Mouse (Mus musculus): Measurements from ENCODE around the gene Tnpo1. TPM values are rescaled to one million over a fixed set of nuclear protein-coding genes. Genes with fewer than 3 reads are reported as not detected.

The Tnpo1 gene
- polyA plus RNA-seq, 2 experiments, result 10.5 to 13.6 TPM

DNA sequence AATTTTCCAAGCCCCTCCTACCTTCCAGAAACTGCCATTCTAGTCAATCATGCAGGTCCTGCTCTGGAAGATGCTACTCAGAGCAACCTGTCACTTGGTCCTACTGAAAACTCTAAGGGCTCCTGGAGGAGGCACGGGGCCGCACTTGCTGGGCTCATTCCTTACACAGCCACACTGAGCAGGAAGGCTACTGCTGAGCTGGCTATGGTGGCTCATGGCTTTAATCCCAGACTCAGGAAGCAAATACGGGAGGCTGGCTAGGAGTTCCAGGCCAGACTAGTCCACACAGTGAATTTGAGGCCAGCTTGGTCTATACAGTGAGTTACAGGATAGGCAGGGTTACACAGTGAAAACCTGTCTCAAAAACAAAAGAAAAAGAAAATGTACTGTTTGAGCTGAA lies 15.4 kb downstream of the Tnpo1 start:
- Histone ChIP-seq H3K9me3 (ENCODE audit: control insufficient read depth, low read length) (no peaks in the 10 kb centered on the region), H3K36me3 (replicated peaks; ENCODE audit: control insufficient read depth, insufficient read depth, low read depth) (no peaks in the 10 kb centered on the region), H3K27me3 (ENCODE audit: control insufficient read depth, insufficient read depth, low read length) (no peaks in the 10 kb centered on the region), H3K27ac (no peak overlapping the region), H3K4me1 (replicated peaks; ENCODE audit: control insufficient read depth in 2 of 2, insufficient read depth in 2 of 2, low read length in 1 of 2) (peaks cover 3 to 16% of the 10 kb centered on the region in 2 experiments; a peak in 3 of 4 replicates), H3K4me2 (ENCODE audit: low read depth) (no peak overlapping the region), H3K9ac (replicated peaks) (no peak overlapping the region), H3K4me3 (ENCODE audit: insufficient read depth in 1 of 2, low read depth in 2 of 2, low read length in 2 of 2) (no peak overlapping the region)
- WGBS (ENCODE audit: insufficient replicate concordance), result 86% methylated on average over 3 of the region's 3 CpGs
- ATAC-seq (ENCODE audit: insufficient read depth) (no peak), DNase-seq (ENCODE audit: low read depth in 3 of 3, low spot score in 3 of 3) (no peak)
- no peak for TF ChIP-seq EP300 (IDR thresholded peaks at IDR 0.05; ENCODE audit: low read depth)
- no peak for TF ChIP-seq CTCF (IDR thresholded peaks at IDR 0.05; ENCODE audit: low read depth)

- DNase-seq (ENCODE audit: low read depth in 3 of 3, low spot score in 3 of 3) (no peak), ATAC-seq (ENCODE audit: insufficient read depth) (no peak)
- Histone ChIP-seq H3K9ac (replicated peaks) (no peak overlapping the region), H3K36me3 (replicated peaks; ENCODE audit: control insufficient read depth, insufficient read depth, low read depth) (no peaks in the 10 kb centered on the region; the same call in 1 of the 2 replicates), H3K27me3 (ENCODE audit: control insufficient read depth, insufficient read depth, low read length) (no peaks in the 10 kb centered on the region), H3K4me1 (replicated peaks; ENCODE audit: control insufficient read depth in 2 of 2, insufficient read depth in 2 of 2, low read length in 1 of 2) (peaks cover 0 to 10% of the 10 kb centered on the region in 2 experiments; a peak in 2 of 4 replicates), H3K4me3 (ENCODE audit: insufficient read depth in 1 of 2, low read depth in 2 of 2, low read length in 2 of 2) (no peak overlapping the region), H3K27ac (no peak overlapping the region), H3K9me3 (ENCODE audit: control insufficient read depth, low read length) (no peaks in the 10 kb centered on the region), H3K4me2 (ENCODE audit: low read depth) (no peak overlapping the region)
- TF ChIP-seq EP300 (IDR thresholded peaks at IDR 0.05; ENCODE audit: low read depth) (no peak), CTCF (IDR thresholded peaks at IDR 0.05; ENCODE audit: low read depth) (no peak)
- WGBS (ENCODE audit: insufficient replicate concordance), result 75% methylated on average over 2 of the region's 2 CpGs
Measured at GRCm38 (mm10) chr13:98904608-98905007, 21.6 kb downstream of the Tnpo1 start.

- WGBS (ENCODE audit: insufficient replicate concordance), result 52% methylated on average over 8 of the region's 8 CpGs
- H3K9me3 ChIP-seq (ENCODE audit: control insufficient read depth, low read length), result no peaks in the 10 kb centered on the region
- no peak overlapping the region for H3K4me2 ChIP-seq (ENCODE audit: low read depth)
- ATAC-seq (ENCODE audit: insufficient read depth) (no peak), DNase-seq (ENCODE audit: low read depth in 3 of 3, low spot score in 3 of 3) (no peak)
- no peaks in the 10 kb centered on the region; the same call in 1 of the 2 replicates for H3K36me3 ChIP-seq (replicated peaks; ENCODE audit: control insufficient read depth, insufficient read depth, low read depth)
- peaks cover 0 to 12% of the 10 kb centered on the region in 2 experiments; a peak in 2 of 4 replicates for H3K4me1 ChIP-seq (replicated peaks; ENCODE audit: control insufficient read depth in 2 of 2, insufficient read depth in 2 of 2, low read length in 1 of 2)
- H3K9ac ChIP-seq (replicated peaks), result no peak overlapping the region; the same call in 1 of the 2 replicates
- TF ChIP-seq EP300 (IDR thresholded peaks at IDR 0.05; ENCODE audit: low read depth) (no peak), CTCF (IDR thresholded peaks at IDR 0.05; ENCODE audit: low read depth) (no peak)
- no peaks in the 10 kb centered on the region for H3K27me3 ChIP-seq (ENCODE audit: control insufficient read depth, insufficient read depth, low read length)
- H3K27ac ChIP-seq, result no peak overlapping the region
- no peak overlapping the region for H3K4me3 ChIP-seq (ENCODE audit: insufficient read depth in 1 of 2, low read depth in 2 of 2, low read length in 2 of 2)
Measured at GRCm38 (mm10) chr13:98902366-98903025, 23.7 kb downstream of the Tnpo1 start.

- Histone ChIP-seq H3K4me2 (ENCODE audit: low read depth) (no peak overlapping the region), H3K27ac (no peak overlapping the region), H3K27me3 (ENCODE audit: control insufficient read depth, insufficient read depth, low read length) (no peaks in the 10 kb centered on the region), H3K4me1 (replicated peaks; ENCODE audit: control insufficient read depth in 2 of 2, insufficient read depth in 2 of 2, low read length in 1 of 2) (peaks cover 11 to 30% of the 10 kb centered on the region in 2 experiments), H3K4me3 (ENCODE audit: insufficient read depth in 1 of 2, low read depth in 2 of 2, low read length in 2 of 2) (no peak overlapping the region), H3K9me3 (ENCODE audit: control insufficient read depth, low read length) (no peaks in the 10 kb centered on the region), H3K9ac (replicated peaks) (no peak overlapping the region), H3K36me3 (replicated peaks; ENCODE audit: control insufficient read depth, insufficient read depth, low read depth) (no peaks in the 10 kb centered on the region; the same call in 1 of the 2 replicates)
- no peak for ATAC-seq (ENCODE audit: insufficient read depth)
- TF ChIP-seq EP300 (IDR thresholded peaks at IDR 0.05; ENCODE audit: low read depth) (no peak), CTCF (IDR thresholded peaks at IDR 0.05; ENCODE audit: low read depth) (no peak)
- WGBS (ENCODE audit: insufficient replicate concordance), result 55% methylated on average over 3 of the region's 3 CpGs
- DNase-seq (ENCODE audit: low read depth in 3 of 3, low spot score in 3 of 3), result no peak
Measured at GRCm38 (mm10) chr13:98899550-98899949, 26.6 kb downstream of the Tnpo1 start.

DNA sequence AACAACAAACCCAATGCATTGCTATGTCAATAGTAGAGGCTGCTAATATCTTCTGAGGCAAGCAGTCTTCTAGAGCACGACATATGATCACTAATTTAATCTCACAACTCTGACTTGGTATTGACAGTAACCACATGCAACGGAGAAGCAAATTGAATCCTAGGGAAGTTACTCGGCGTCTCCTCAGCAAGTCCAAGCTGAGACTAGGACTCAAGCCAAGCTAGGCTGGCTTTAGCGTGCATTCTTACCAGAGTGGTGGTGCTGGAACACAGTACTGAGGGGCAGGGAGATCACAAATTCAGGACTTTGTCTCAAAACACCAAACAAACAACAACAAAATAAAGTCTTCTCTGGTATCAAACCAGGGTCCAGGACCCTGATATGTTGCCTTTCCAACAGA lies 28.6 kb downstream of the Tnpo1 start:
- no peak overlapping the region for H3K9ac ChIP-seq (replicated peaks)
- TF ChIP-seq EP300 (IDR thresholded peaks at IDR 0.05; ENCODE audit: low read depth), result no peak
- TF ChIP-seq CTCF (IDR thresholded peaks at IDR 0.05; ENCODE audit: low read depth), result no peak
- H3K4me3 ChIP-seq (ENCODE audit: insufficient read depth in 1 of 2, low read depth in 2 of 2, low read length in 2 of 2), result no peak overlapping the region
- WGBS (ENCODE audit: insufficient replicate concordance), result 64% methylated on average over 5 of the region's 5 CpGs
- peaks cover 18 to 36% of the 10 kb centered on the region in 2 experiments for H3K4me1 ChIP-seq (replicated peaks; ENCODE audit: control insufficient read depth in 2 of 2, insufficient read depth in 2 of 2, low read length in 1 of 2)
- H3K9me3 ChIP-seq (ENCODE audit: control insufficient read depth, low read length), result no peaks in the 10 kb centered on the region
- no peak overlapping the region; the same call in 1 of the 2 replicates for H3K4me2 ChIP-seq (ENCODE audit: low read depth)
- H3K27ac ChIP-seq, result no peak overlapping the region
- no peaks in the 10 kb centered on the region; the same call in 1 of the 2 replicates for H3K36me3 ChIP-seq (replicated peaks; ENCODE audit: control insufficient read depth, insufficient read depth, low read depth)
- ATAC-seq (ENCODE audit: insufficient read depth) (no peak), DNase-seq (ENCODE audit: low read depth in 3 of 3, low spot score in 3 of 3) (no peak)
- no peaks in the 10 kb centered on the region for H3K27me3 ChIP-seq (ENCODE audit: control insufficient read depth, insufficient read depth, low read length)
